Mouse (Mus musculus): Measurements from ENCODE around the gene Rab5if.
A peak's percentile ranks its signal among the peaks of the same experiment; 100 is the strongest.
"Not testable (repeated sequence)": the region's sequence is repeated elsewhere in the genome, so short reads cannot be mapped to it uniquely, and the experiment has no call there.

Rab5if gene

GRCm38 (mm10) chr2:156892240-156892639, 29.3 kb downstream of the Rab5if start:
- no peak for DNase-seq

GRCm38 (mm10) chr2:156892821-156893220, 29.9 kb downstream of the Rab5if start:
- no peak for DNase-seq

- DNase-seq: no peak
These were observed 31.8 kb downstream of the Rab5if start for GRCm38 (mm10) chr2:156894496-156895265.

- DNase-seq: no peak
These were observed 33.5 kb downstream of the Rab5if start for GRCm38 (mm10) chr2:156896384-156896914.

GRCm38 (mm10) chr2:156897034-156897433, 34.1 kb downstream of the Rab5if start:
- DNase-seq: no peak

- no peak for DNase-seq
These were observed 35.4 kb downstream of the Rab5if start for GRCm38 (mm10) chr2:156898374-156898773.

- peak; percentile 87 for DNase-seq
These were observed 36.3 kb downstream of the Rab5if start for GRCm38 (mm10) chr2:156899184-156899583.

GRCm38 (mm10) chr2:156901344-156901743, 38.4 kb downstream of the Rab5if start:
- DNase-seq: no peak

- no peak for DNase-seq
These were observed 39.0 kb downstream of the Rab5if start for GRCm38 (mm10) chr2:156901883-156902282.

- not testable (repeated sequence) for DNase-seq
These were observed 39.5 kb downstream of the Rab5if start for GRCm38 (mm10) chr2:156902411-156902810.

- no peak for DNase-seq
These were observed 40.4 kb downstream of the Rab5if start for GRCm38 (mm10) chr2:156903367-156903766.

GRCm38 (mm10) chr2:156904976-156905717, 42.2 kb downstream of the Rab5if start:
- peak; percentile 91 for DNase-seq

GRCm38 (mm10) chr2:156905931-156906330, 43.0 kb downstream of the Rab5if start:
- DNase-seq: not testable (repeated sequence)

- DNase-seq: no peak
These were observed 50.3 kb downstream of the Rab5if start for GRCm38 (mm10) chr2:156913191-156913590.

GRCm38 (mm10) chr2:156915559-156915958, 52.6 kb downstream of the Rab5if start:
- no peak for DNase-seq

- no peak for DNase-seq
These were observed 53.6 kb downstream of the Rab5if start for GRCm38 (mm10) chr2:156916419-156917125.

- DNase-seq: peak; percentile 22
These were observed 55.6 kb downstream of the Rab5if start for GRCm38 (mm10) chr2:156918562-156918961.

GRCm38 (mm10) chr2:156919191-156919590, 56.3 kb downstream of the Rab5if start:
- peak; percentile 72 for DNase-seq

- DNase-seq: peak; percentile 13
These were observed 56.9 kb downstream of the Rab5if start for GRCm38 (mm10) chr2:156919796-156920195.

- no peak for DNase-seq
These were observed 60.1 kb downstream of the Rab5if start for GRCm38 (mm10) chr2:156923057-156923456.
